Mouse (Mus musculus): ENCODE results near the gene Dgcr6.

- TF ChIP-seq CTCF (IDR thresholded peaks at IDR 0.05; ENCODE audit: borderline replicate concordance, insufficient read depth, low read depth, low read length), result no peak
- TF ChIP-seq POLR2A (IDR thresholded peaks at IDR 0.05; ENCODE audit: borderline replicate concordance, insufficient read depth, low read length), result no peak
Observed at GRCm38 (mm10) chr16:18056215-18056614, 3.6 kb downstream of the Dgcr6 start.
